In the genomic region with DNA sequence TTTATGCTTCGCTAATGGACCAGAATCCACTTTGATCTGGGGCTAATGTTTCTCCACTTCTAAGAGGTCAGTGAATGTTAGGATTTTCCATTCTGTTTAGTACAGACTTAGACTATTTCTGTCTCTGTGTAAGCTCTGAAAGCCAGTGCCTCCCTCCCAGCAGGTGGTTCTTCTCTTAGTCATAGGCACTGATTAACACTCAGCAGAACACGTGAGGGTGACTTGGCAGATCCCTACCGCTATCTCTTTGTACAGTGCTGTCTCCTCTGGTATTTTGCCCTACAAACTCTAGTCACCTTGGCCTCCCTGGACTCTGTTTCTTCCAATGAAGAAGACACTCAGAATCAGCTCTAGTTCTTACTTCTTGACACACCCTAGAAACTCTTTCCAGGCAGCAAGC, we compare ENCODE assay signal across 1 mouse cellular context.
TF ChIP-seq lines count a peak whose summit lies in the region.

No protein-coding gene starts in this region.

TF ChIP-seq in MEL, 35 proteins besides CTCF, POLR2A, EP300 and RAD21 (continued from another document):
- no peak for TF ChIP-seq ZMIZ1 (IDR thresholded peaks at IDR 0.05; ENCODE audit: low read depth, low read length)
- TF ChIP-seq CHD2 (IDR thresholded peaks at IDR 0.05; ENCODE audit: low read length): no peak
- TF ChIP-seq USF2 (IDR thresholded peaks at IDR 0.05; ENCODE audit: borderline replicate concordance in 1 of 2, insufficient read depth in 1 of 2, low read depth in 1 of 2, low read length in 2 of 2): 0 out of 4 replicates have a peak, but pooled peaks of 1 of the 2 experiments have one; percentile 31
- no peak for TF ChIP-seq E2F4 (IDR thresholded peaks at IDR 0.05; ENCODE audit: borderline replicate concordance, low read depth, low read length)
- TF ChIP-seq GATA1 (IDR thresholded peaks at IDR 0.05; ENCODE audit: low read depth, low read length): no peak
- no peak for TF ChIP-seq ZNF384 (IDR thresholded peaks at IDR 0.05; ENCODE audit: low read depth, low read length)
- TF ChIP-seq KAT2A (conservative IDR thresholded peaks at IDR 0.05; ENCODE audit: low read depth, low read length): no peak
- TF ChIP-seq RCOR1 (IDR thresholded peaks at IDR 0.05; ENCODE audit: low read depth, low read length): peak; percentile 81
- TF ChIP-seq USF1 (IDR thresholded peaks at IDR 0.05; ENCODE audit: low read depth, low read length): peak; percentile 82
- no peak for TF ChIP-seq CHD1 (IDR thresholded peaks at IDR 0.05; ENCODE audit: low read depth, low read length)
- no peak for TF ChIP-seq ELF1 (IDR thresholded peaks at IDR 0.05; ENCODE audit: low read depth, low read length)
- TF ChIP-seq SMC3 (IDR thresholded peaks at IDR 0.05; ENCODE audit: low read depth, low read length): no peak
- no peak for TF ChIP-seq TBP (IDR thresholded peaks at IDR 0.05; ENCODE audit: low read depth, low read length)
- TF ChIP-seq JUND (IDR thresholded peaks at IDR 0.05; ENCODE audit: low read depth, low read length): 0 out of 2 replicates have a peak, but pooled peaks have one; percentile 15
- TF ChIP-seq MYC (IDR thresholded peaks at IDR 0.05; ENCODE audit: low read depth, low read length): peak; percentile 59; the same call in 1 of the 2 replicates
- no peak for TF ChIP-seq MAZ (IDR thresholded peaks at IDR 0.05; ENCODE audit: low read depth, low read length)
- peak; percentile 45; the same call in 1 of the 2 replicates for TF ChIP-seq TAL1 (IDR thresholded peaks at IDR 0.05; ENCODE audit: low read length)
